Mouse (Mus musculus): ENCODE results near the gene Lamc2. TPM values are rescaled to one million over a fixed set of nuclear protein-coding genes. Genes with fewer than 3 reads are reported as not detected.

Lamc2 gene
- polyA plus RNA-seq, 1 experiment from 2014 or later = 14.3 TPM

DNA sequence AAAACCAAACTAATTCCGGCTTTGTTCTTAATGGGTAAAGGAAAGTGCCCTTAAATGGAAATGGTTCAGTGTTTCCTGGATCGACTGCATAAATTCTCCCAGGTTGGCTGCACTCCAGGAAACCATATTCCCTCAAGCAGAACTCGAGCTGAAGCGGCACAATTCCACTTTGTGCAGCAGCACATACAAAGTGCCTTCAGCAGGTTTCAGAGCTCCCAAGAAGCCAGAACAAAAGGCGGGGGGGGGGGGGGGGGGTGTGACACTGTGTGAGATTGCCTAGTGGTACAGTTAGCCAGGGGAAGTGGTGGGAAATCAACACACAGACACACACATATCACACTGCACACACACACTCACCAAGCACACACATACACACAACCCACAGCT lies 5.7 kb upstream of the Lamc2 start:
- Histone ChIP-seq H3K4me3 (ENCODE audit: low read depth, low read length) (no peak overlapping the region), H3K9me3 (ENCODE audit: control insufficient read depth, low read depth, low read length) (no peaks in the 10 kb centered on the region), H3K9ac (replicated peaks; ENCODE audit: low read depth, low read length) (no peak overlapping the region), H3K27me3 (ENCODE audit: control insufficient read depth, insufficient read depth, low read length) (no peaks in the 10 kb centered on the region), H3K4me1 (ENCODE audit: control insufficient read depth, insufficient read depth, low read length) (peaks cover 6% of the 10 kb centered on the region; the same call in 1 of the 2 replicates), H3K36me3 (ENCODE audit: control insufficient read depth, insufficient read depth, low read length) (no peaks in the 10 kb centered on the region), H3K4me2 (replicated peaks; ENCODE audit: low read depth, low read length) (no peak overlapping the region), H3K27ac (ENCODE audit: low read length) (peak overlapping the region; percentile 76)
- peak; percentile 47; the same call in 1 of the 2 replicates for ATAC-seq (ENCODE audit: insufficient number of reproducible peaks, insufficient read depth, low FRiP score, low read depth)
- WGBS = 17% methylated on average over 5 of the region's 5 CpGs

DNA sequence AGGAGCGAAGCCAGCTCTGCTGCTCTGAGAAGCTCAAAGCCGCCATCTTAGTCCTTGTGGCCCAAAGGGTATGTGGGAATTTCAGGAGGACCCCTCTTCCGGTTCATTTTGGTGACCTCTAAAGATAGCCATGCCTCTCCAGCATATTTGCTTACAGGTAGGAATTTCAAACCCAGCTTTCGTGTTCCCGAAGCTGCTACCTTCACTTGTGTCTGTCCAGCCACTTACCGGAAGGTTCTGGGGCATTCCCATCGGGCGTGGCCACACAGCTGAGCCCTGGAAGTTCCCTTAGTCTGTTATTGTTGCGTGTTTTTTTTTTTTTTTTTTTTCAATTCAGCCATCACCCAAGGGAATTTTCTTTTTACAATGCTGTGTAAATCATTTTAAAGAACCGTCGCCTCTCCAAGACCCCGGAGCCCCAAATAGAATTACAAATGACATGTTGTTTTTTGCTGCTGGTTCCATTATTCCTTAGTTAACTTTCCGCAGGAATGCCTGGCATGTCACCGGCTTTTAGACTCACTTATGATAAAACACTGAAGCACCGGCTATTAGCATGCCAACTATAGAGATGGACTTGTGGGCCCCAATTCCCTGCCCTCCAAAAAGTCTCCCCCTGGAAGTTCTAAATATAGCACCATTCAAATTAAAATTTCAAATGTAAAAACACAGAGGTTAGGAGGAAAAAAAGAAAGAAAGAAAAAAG lies 5.1 kb upstream of the Lamc2 start:
- H3K4me3 ChIP-seq (ENCODE audit: low read depth, low read length) = no peak overlapping the region
- H3K9me3 ChIP-seq (ENCODE audit: control insufficient read depth, low read depth, low read length) = no peaks in the 10 kb centered on the region
- H3K27ac ChIP-seq (ENCODE audit: low read length) = peak overlapping the region; percentile 76
- H3K4me2 ChIP-seq (replicated peaks; ENCODE audit: low read depth, low read length) = no peak overlapping the region
- H3K36me3 ChIP-seq (ENCODE audit: control insufficient read depth, insufficient read depth, low read length) = no peaks in the 10 kb centered on the region
- no peaks in the 10 kb centered on the region for H3K27me3 ChIP-seq (ENCODE audit: control insufficient read depth, insufficient read depth, low read length)
- 58% methylated on average over 15 of the region's 15 CpGs for WGBS
- peaks cover 6% of the 10 kb centered on the region; the same call in 1 of the 2 replicates for H3K4me1 ChIP-seq (ENCODE audit: control insufficient read depth, insufficient read depth, low read length)
- no peak for ATAC-seq (ENCODE audit: insufficient number of reproducible peaks, insufficient read depth, low FRiP score, low read depth)
- H3K9ac ChIP-seq (replicated peaks; ENCODE audit: low read depth, low read length) = no peak overlapping the region

DNA sequence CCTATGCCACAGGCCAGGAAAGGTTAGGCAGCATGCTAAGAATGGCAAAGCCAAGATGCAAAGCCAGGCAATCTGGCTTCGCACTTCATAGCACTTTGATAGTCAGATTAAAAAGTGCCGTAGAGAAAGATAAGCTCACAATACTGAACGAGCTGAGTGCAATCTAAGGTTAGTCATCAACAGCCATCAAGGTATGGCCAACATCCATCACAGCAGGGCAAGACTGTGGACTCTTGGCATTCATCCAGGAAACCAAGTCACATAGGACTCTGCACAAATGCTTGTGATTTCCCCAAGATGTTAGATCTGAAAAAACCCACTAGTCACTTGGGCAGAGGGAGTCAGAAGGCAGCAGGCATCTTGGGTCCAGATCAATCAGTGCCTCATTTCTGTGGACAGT lies 1.8 kb upstream of the Lamc2 start:
- ATAC-seq (ENCODE audit: insufficient number of reproducible peaks, insufficient read depth, low FRiP score, low read depth) = no peak
- Histone ChIP-seq H3K36me3 (ENCODE audit: control insufficient read depth, insufficient read depth, low read length) (no peaks in the 10 kb centered on the region), H3K4me1 (ENCODE audit: control insufficient read depth, insufficient read depth, low read length) (peaks cover 6% of the 10 kb centered on the region; the same call in 1 of the 2 replicates), H3K9me3 (ENCODE audit: control insufficient read depth, low read depth, low read length) (no peaks in the 10 kb centered on the region), H3K9ac (replicated peaks; ENCODE audit: low read depth, low read length) (no peak overlapping the region), H3K27me3 (ENCODE audit: control insufficient read depth, insufficient read depth, low read length) (peaks cover 6% of the 10 kb centered on the region; the same call in 1 of the 2 replicates), H3K4me2 (replicated peaks; ENCODE audit: low read depth, low read length) (no peak overlapping the region), H3K27ac (ENCODE audit: low read length) (no peak overlapping the region), H3K4me3 (ENCODE audit: low read depth, low read length) (no peak overlapping the region)
- WGBS = 64% methylated on average over 3 of the region's 3 CpGs

DNA sequence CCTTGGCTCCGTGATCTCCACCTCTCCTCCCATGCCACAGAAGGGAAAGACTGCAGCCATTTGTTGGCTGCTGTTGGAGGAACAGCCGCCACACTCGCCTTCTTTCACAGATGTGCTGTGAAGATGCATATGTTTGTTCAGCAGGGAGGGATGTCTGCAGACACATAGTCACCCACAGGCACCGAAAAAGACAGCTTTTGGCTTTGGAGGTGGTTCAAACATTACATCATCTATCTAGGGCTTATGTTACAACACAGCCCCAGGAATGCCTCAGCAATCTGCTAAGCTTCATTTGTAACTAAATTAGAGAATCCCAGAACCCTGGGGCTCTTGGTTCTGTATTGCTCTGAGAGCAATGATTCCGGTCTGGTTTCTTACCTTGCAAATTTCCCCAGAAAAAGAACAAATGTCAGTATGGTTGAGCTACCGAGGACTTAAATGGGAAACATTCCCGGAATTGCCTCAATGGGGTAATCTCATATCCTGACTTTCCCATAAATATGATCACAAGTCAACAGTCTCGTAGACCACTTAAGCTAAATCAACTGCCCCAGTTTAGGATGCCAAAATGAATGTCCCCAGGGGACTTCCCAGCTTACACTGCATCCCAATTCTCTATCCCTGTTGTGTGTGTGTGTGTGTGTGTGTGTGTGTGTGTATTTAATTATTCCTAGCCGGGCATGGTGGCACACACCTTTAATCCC lies 5.5 kb downstream of the Lamc2 start:
- peak; percentile 37; the same call in 1 of the 2 replicates for ATAC-seq (ENCODE audit: insufficient number of reproducible peaks, insufficient read depth, low FRiP score, low read depth)
- WGBS = 53% methylated on average over 9 of the region's 9 CpGs
- Histone ChIP-seq H3K36me3 (ENCODE audit: control insufficient read depth, insufficient read depth, low read length) (no peaks in the 10 kb centered on the region), H3K9me3 (ENCODE audit: control insufficient read depth, low read depth, low read length) (no peaks in the 10 kb centered on the region), H3K9ac (replicated peaks; ENCODE audit: low read depth, low read length) (no peak overlapping the region), H3K27ac (ENCODE audit: low read length) (no peak overlapping the region; the same call in 1 of the 2 replicates), H3K27me3 (ENCODE audit: control insufficient read depth, insufficient read depth, low read length) (peaks cover 2% of the 10 kb centered on the region; the same call in 1 of the 2 replicates), H3K4me2 (replicated peaks; ENCODE audit: low read depth, low read length) (no peak overlapping the region), H3K4me3 (ENCODE audit: low read depth, low read length) (no peak overlapping the region), H3K4me1 (ENCODE audit: control insufficient read depth, insufficient read depth, low read length) (peaks cover 3% of the 10 kb centered on the region; the same call in 1 of the 2 replicates)

DNA sequence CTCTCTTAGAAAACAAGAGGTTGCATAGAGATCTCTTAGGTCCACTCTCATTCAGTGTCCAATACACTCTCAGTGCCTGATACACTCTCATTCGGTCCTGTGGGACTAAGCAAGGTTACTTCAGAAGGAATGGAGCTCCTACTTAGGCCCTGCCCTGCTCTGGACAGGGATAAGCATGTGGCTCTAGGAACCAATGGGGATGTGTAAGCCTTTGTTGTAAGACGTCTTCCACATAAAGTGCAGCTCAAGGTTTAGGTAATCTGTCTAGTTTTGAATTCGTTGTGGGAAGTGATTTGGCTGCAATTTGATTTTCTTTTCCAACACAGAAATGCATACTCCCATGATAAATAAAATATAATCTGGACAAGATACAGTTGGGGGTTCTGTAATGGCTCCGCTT lies 6.1 kb downstream of the Lamc2 start:
- Histone ChIP-seq H3K4me3 (ENCODE audit: low read depth, low read length) (no peak overlapping the region), H3K27ac (ENCODE audit: low read length) (no peak overlapping the region), H3K4me2 (replicated peaks; ENCODE audit: low read depth, low read length) (no peak overlapping the region), H3K9me3 (ENCODE audit: control insufficient read depth, low read depth, low read length) (no peaks in the 10 kb centered on the region), H3K36me3 (ENCODE audit: control insufficient read depth, insufficient read depth, low read length) (no peaks in the 10 kb centered on the region), H3K4me1 (ENCODE audit: control insufficient read depth, insufficient read depth, low read length) (no peaks in the 10 kb centered on the region; the same call in 1 of the 2 replicates), H3K27me3 (ENCODE audit: control insufficient read depth, insufficient read depth, low read length) (peaks cover 2% of the 10 kb centered on the region; the same call in 1 of the 2 replicates), H3K9ac (replicated peaks; ENCODE audit: low read depth, low read length) (no peak overlapping the region)
- 76% methylated on average over 4 of the region's 4 CpGs for WGBS
- ATAC-seq (ENCODE audit: insufficient number of reproducible peaks, insufficient read depth, low FRiP score, low read depth) = no peak

DNA sequence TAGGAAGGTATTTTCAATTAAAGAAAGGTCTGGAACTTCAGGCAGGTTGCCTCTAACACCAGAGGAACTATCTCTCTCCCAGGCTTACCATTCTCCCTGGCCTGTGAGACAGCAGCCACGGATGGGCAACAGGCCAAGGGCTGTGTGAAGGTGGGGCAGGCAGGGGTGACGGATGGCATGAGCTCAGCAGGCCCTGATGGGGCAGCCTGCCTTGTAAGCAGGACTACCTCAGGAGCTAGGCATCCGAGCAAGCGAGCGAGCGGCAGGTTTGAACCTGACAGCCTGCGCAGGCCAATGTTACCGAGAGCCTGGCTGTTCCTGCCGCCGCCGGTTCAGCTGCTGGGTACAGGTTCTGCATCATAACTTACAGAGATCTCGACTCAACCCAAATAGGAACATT lies 11.4 kb downstream of the Lamc2 start:
- Histone ChIP-seq H3K27ac (ENCODE audit: low read length) (no peak overlapping the region), H3K27me3 (ENCODE audit: control insufficient read depth, insufficient read depth, low read length) (no peaks in the 10 kb centered on the region), H3K9ac (replicated peaks; ENCODE audit: low read depth, low read length) (no peak overlapping the region), H3K36me3 (ENCODE audit: control insufficient read depth, insufficient read depth, low read length) (no peaks in the 10 kb centered on the region), H3K4me2 (replicated peaks; ENCODE audit: low read depth, low read length) (no peak overlapping the region), H3K4me3 (ENCODE audit: low read depth, low read length) (no peak overlapping the region), H3K4me1 (ENCODE audit: control insufficient read depth, insufficient read depth, low read length) (peaks cover 15% of the 10 kb centered on the region), H3K9me3 (ENCODE audit: control insufficient read depth, low read depth, low read length) (no peaks in the 10 kb centered on the region)
- ATAC-seq (ENCODE audit: insufficient number of reproducible peaks, insufficient read depth, low FRiP score, low read depth) = no peak; the same call in 1 of the 2 replicates
- 50% methylated on average over 12 of the region's 12 CpGs for WGBS

DNA sequence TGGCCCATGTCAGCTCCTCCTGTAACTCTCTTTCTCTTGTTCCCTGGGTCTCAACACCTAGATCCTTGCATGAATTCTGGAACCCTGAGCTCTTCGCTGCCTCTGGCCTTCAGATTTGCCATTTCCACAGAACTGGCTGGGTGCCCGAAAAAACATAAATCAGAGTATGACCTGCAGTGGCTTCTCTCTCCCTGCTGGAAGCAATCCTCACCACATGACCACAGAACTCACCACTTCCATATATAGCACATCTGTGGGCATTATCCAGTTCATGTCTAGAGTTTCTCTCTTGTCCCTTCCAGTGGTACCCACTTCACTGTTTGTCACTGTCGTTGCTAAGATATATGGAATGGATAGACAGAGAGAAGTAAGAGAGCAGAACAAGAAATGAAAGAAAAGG lies 13.0 kb downstream of the Lamc2 start:
- Histone ChIP-seq H3K9me3 (ENCODE audit: control insufficient read depth, low read depth, low read length) (no peaks in the 10 kb centered on the region), H3K27ac (ENCODE audit: low read length) (peak overlapping the region; percentile 35; the same call in 1 of the 2 replicates), H3K4me1 (ENCODE audit: control insufficient read depth, insufficient read depth, low read length) (peaks cover 15% of the 10 kb centered on the region), H3K9ac (replicated peaks; ENCODE audit: low read depth, low read length) (no peak overlapping the region), H3K4me2 (replicated peaks; ENCODE audit: low read depth, low read length) (no peak overlapping the region), H3K27me3 (ENCODE audit: control insufficient read depth, insufficient read depth, low read length) (no peaks in the 10 kb centered on the region), H3K36me3 (ENCODE audit: control insufficient read depth, insufficient read depth, low read length) (no peaks in the 10 kb centered on the region), H3K4me3 (ENCODE audit: low read depth, low read length) (no peak overlapping the region)
- ATAC-seq (ENCODE audit: insufficient number of reproducible peaks, insufficient read depth, low FRiP score, low read depth) = no peak
- WGBS = 47% methylated on average over 3 of the region's 3 CpGs

DNA sequence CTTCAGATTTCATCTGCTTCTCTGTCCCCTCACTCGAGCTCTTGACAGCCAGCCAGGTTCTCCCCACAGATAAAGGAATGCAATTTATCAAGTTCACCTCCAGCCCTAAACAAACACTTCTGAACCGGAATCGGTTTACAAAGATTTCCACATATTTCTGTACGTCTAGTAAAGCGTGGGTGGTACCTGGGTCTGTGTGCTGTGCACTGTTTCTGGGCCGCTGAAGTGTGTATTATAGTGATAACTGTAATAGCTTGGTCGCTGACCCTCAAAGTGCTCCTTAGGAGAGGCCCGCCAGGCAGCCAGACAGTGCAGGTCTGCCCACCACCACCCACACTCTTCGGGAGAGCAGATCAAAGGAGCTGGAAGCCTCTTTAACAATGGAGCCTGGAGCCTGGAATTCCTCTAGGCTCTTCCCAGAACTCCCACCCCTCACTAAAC lies 13.9 kb downstream of the Lamc2 start:
- Histone ChIP-seq H3K27me3 (ENCODE audit: control insufficient read depth, insufficient read depth, low read length) (no peaks in the 10 kb centered on the region), H3K9ac (replicated peaks; ENCODE audit: low read depth, low read length) (no peak overlapping the region), H3K4me1 (ENCODE audit: control insufficient read depth, insufficient read depth, low read length) (peaks cover 15% of the 10 kb centered on the region), H3K27ac (ENCODE audit: low read length) (peak overlapping the region; percentile 35; the same call in 1 of the 2 replicates), H3K4me2 (replicated peaks; ENCODE audit: low read depth, low read length) (no peak overlapping the region), H3K9me3 (ENCODE audit: control insufficient read depth, low read depth, low read length) (no peaks in the 10 kb centered on the region), H3K4me3 (ENCODE audit: low read depth, low read length) (no peak overlapping the region), H3K36me3 (ENCODE audit: control insufficient read depth, insufficient read depth, low read length) (no peaks in the 10 kb centered on the region)
- ATAC-seq (ENCODE audit: insufficient number of reproducible peaks, insufficient read depth, low FRiP score, low read depth) = peak; percentile 37; the same call in 1 of the 2 replicates
- 8% methylated on average over 9 of the region's 9 CpGs for WGBS
